Mouse (Mus musculus) heart, embryonic 16.5 days (tissue): Measurements from ENCODE around the gene Adamts1. TPM values are rescaled to one million over a fixed set of nuclear protein-coding genes. Genes with fewer than 3 reads are reported as not detected.

Experiments
- ATAC-seq: fragments of 200-750 bp; cut with Nextera tagmentation; replicated peaks from 2 replicates; pipeline ENCODE4 v1.8.0; 2017; ENCODE audit warnings: moderate number of reproducible peaks; ENCODE audit not compliant: insufficient read depth, low FRiP score; ENCODE audit errors: extremely low read depth
- H3K27ac ChIP-seq: fragments of 300-500 bp; sonication (generic); 2 replicates; pipeline ENCODE4 v1.5.1; 2014; ENCODE audit warnings: mild to moderate bottlenecking, low read length, control low read depth, moderate library complexity
- H3K27me3 ChIP-seq: fragments of 300-500 bp; sonication (generic); 2 replicates; pipeline ENCODE4 v1.6.1; 2014; ENCODE audit warnings: low read length, mixed read lengths; ENCODE audit not compliant: control insufficient read depth, insufficient read depth
- H3K36me3 ChIP-seq: fragments of 300-500 bp; sonication (generic); 2 replicates; pipeline ENCODE4 v1.6.1; 2014; ENCODE audit not compliant: control insufficient read depth, insufficient read depth
- H3K4me1 ChIP-seq: fragments of 300-500 bp; sonication (generic); 2 replicates; pipeline ENCODE4 v1.6.1; 2014; ENCODE audit warnings: low read length, mixed read lengths; ENCODE audit not compliant: control insufficient read depth, insufficient read depth
- H3K4me2 ChIP-seq: fragments of 300-500 bp; sonication (generic); 2 replicates; pipeline ENCODE4 v1.6.1; 2014; ENCODE audit warnings: low read depth, mild to moderate bottlenecking, control low read depth, low read length
- H3K4me3 ChIP-seq: fragments of 300-500 bp; sonication (generic); 2 replicates; pipeline ENCODE4 v1.5.1; 2014; ENCODE audit warnings: mild to moderate bottlenecking, control low read depth, low read length
- H3K9ac ChIP-seq: fragments of 300-500 bp; sonication (generic); 2 replicates; pipeline ENCODE4 v1.6.1; 2014; ENCODE audit warnings: low read length, control low read depth
- H3K9me3 ChIP-seq: fragments of 300-500 bp; sonication (generic); replicated peaks from 2 replicates; pipeline ENCODE4 v1.6.1; 2016; ENCODE audit warnings: low read length; ENCODE audit not compliant: control insufficient read depth
- WGBS: fragments of 180-500 bp; shearing (Covaris S2); extraction: QIAGEN DNeasy Blood & Tissue Kit; methylation state at CpG from one replicate; pipeline ENCODE4 v1.1.7; 2014; 5-methylcytosine and 5-hydroxymethylcytosine counted together
- polyA plus RNA-seq: library from polyadenylated mRNA; unstranded; fragments of >200 nt; fragmentation: Nextera tagmentation; extraction: Ambion mirVana; gene quantifications from 2 replicates; pipeline ENCODE4 v1.2.1, GENCODE M21; 2015

Adamts1 gene
- polyA plus RNA-seq, 1 experiment from 2014 or later: 40.1 TPM

DNA sequence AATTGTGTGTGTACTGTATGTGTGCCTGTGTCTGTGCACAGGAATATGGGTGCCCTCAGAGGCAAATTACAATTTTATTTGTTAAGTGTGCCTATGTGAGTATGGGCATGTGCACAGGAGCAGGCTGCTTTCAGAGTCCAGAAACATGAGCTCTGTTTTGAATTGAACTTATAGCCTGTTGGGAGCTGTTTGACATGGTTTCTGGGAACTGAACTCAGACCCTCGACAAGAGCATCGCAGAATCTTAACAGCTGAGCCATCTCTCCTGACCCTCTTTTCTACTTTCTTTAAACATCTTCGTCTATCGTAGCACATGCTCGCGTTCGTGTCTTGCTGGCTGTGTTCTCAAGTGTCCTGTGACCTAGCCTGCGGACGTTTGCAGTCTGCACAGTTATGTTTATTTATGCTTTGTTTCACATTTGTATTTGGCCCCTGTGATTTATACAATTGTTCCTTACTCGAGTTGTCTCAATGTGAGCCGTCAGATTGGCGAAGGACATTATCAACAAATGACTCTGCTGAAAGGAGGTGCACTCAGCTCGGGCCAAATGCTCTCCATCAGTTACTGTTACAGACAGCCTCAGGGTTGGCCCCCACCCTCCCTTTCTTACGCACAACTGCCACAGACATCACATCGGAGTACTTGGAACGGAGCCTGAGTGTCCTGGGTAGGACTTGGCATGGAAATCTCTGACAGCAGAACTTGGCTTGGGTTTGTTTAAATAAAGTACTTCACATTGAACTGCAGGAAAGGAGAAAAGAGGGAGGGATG lies 55.1 kb downstream of the Adamts1 start:
- Histone ChIP-seq H3K27ac (peak overlapping the region; percentile 76), H3K9ac (no peak overlapping the region)
- peak; percentile 97 for ATAC-seq

DNA sequence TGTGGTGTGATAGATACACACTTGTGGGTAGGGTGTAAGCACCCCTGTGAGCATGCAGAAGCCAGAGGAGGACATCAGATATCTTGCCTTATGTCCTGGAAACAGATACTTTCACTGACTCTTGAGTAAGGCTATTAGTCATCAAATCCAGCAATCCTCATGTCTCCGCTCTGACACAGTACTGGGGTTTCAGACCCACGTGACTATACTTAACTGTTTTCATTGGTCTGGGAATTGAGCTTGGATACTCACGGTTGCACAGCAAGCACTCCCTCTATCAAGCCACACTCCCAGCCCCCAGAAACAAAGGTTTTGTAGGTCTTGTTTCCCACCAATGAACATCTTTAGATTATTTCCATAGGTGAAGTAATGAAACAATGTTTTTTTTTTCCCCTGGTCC lies 56.5 kb downstream of the Adamts1 start:
- 54% methylated on average over 3 of the region's 3 CpGs for WGBS
- H3K4me3 ChIP-seq: no peak overlapping the region
- H3K36me3 ChIP-seq: no peaks in the 10 kb centered on the region
- peak overlapping the region; percentile 52; the same call in 1 of the 2 replicates for H3K27ac ChIP-seq
- peaks cover 21% of the 10 kb centered on the region for H3K4me1 ChIP-seq
- ATAC-seq: no peak
- H3K27me3 ChIP-seq: no peaks in the 10 kb centered on the region
- no peak overlapping the region for H3K9ac ChIP-seq
- no peak overlapping the region for H3K4me2 ChIP-seq
- no peaks in the 10 kb centered on the region for H3K9me3 ChIP-seq

More for the DNA sequence above, 55.1 kb downstream of the Adamts1 start:
- Histone ChIP-seq H3K4me3 (no peak overlapping the region; the same call in 1 of the 2 replicates), H3K36me3 (no peaks in the 10 kb centered on the region), H3K4me2 (peak overlapping the region; percentile 24), H3K27me3 (no peaks in the 10 kb centered on the region), H3K4me1 (peaks cover 21% of the 10 kb centered on the region), H3K9me3 (no peaks in the 10 kb centered on the region)
- 15% methylated on average over 16 of the region's 16 CpGs for WGBS

Other genes with a start within 250 kb of the Adamts1 start
- 6.1 and 6.9 TPM in 2 replicates for gene Cyyr1, start 249.7 kb downstream of the Adamts1 start, polyA plus RNA-seq
- 3.1 and 3.5 TPM in 2 replicates for gene Adamts5, start 98.7 kb upstream of the Adamts1 start, polyA plus RNA-seq